ENCODE assay signal across 15 mouse cellular contexts in genomic region chr4:109829800-109830199, GRCm38 (mm10).
"Had no signal": no experiment of that assay in that cellular context is flagged by ENCODE, and none has a peak within 500 bp of the region (broad histone marks: within the 10 kb centered on the region; RNA-seq: fewer than 3 reads in every experiment).

No protein-coding gene starts in this region.

- H3K4me1 ChIP-seq: kidney, embryonic 15.5 days; liver, embryonic 13.5 days; midbrain, embryonic 13.5 days; neural tube, embryonic 13.5 days; stomach, embryonic 15.5 days had no signal

- DNase-seq: kidney, adult 8-10 months; kidney, postnatal 10 days; kidney, postnatal 36 days; layer of hippocampus, postnatal 36 days; liver, embryonic 13.5 days; lung, adult 2 months; thymus, postnatal 25 days had no signal

- H3K9me3 ChIP-seq: kidney, embryonic 15.5 days; liver, embryonic 13.5 days; midbrain, embryonic 13.5 days; neural tube, embryonic 13.5 days; stomach, embryonic 15.5 days had no signal

- H3K27me3 ChIP-seq: kidney, embryonic 15.5 days; liver, embryonic 13.5 days; midbrain, embryonic 13.5 days; neural tube, embryonic 13.5 days; stomach, embryonic 15.5 days had no signal

- ATAC-seq: midbrain, embryonic 13.5 days; midbrain, embryonic 16.5 days had no signal

- H3K4me3 ChIP-seq: kidney, embryonic 15.5 days; left cerebral cortex, adult 2 months; liver, embryonic 13.5 days; midbrain, embryonic 13.5 days; myocyte; neural tube, embryonic 13.5 days; stomach, embryonic 15.5 days had no signal

- H3K4me2 ChIP-seq: kidney, embryonic 15.5 days; liver, embryonic 13.5 days; midbrain, embryonic 13.5 days; neural tube, embryonic 13.5 days; stomach, embryonic 15.5 days had no signal

- H3K9ac ChIP-seq: kidney, embryonic 15.5 days; liver, embryonic 13.5 days; midbrain, embryonic 13.5 days; neural tube, embryonic 13.5 days; stomach, embryonic 15.5 days had no signal

- H3K27ac ChIP-seq: kidney, embryonic 15.5 days; left cerebral cortex, adult 2 months; liver, embryonic 13.5 days; macrophage; midbrain, embryonic 13.5 days; neural tube, embryonic 13.5 days; stomach, embryonic 15.5 days had no signal
